Mouse (Mus musculus) B cell, adult 62 days (primary cell): ENCODE results near the gene Vmn2r98. TPM values are rescaled to one million over a fixed set of nuclear protein-coding genes. Genes with fewer than 3 reads are reported as not detected.

Experiments used
- total RNA-seq: library from RNA; stranded (reverse); gene quantifications from 4 replicates; pipeline ENCODE4 v1.2.4, GENCODE M21; 2023

Gene Vmn2r98
- not detected in 4 replicates for total RNA-seq

GRCm38 (mm10) chr17:19053160-19053559, at the start of gene Vmn2r98:
Gene Vmn2r98, plus strand, starts transcription at chr17:19053460.

Other genes starting within 250 kb of the Vmn2r98 start
- gene Vmn2r97, start 139.2 kb upstream of the Vmn2r98 start, total RNA-seq, result 0.21 to 0.35 TPM in 2 of 4 replicates, not detected in the others